Mouse (Mus musculus) E14TG2a.4 (cell line): ENCODE results near the gene Olfr652.

Experiments used
- CTCF ChIP-seq: conservative IDR thresholded peaks from 2 replicates; pipeline ENCODE4 v1.5.1; 2014; ENCODE audit warnings: low read length
- POU5F1 ChIP-seq: IDR thresholded peaks from 2 replicates; pipeline ENCODE4 v1.6.1; 2014; ENCODE audit warnings: low read length, borderline replicate concordance

GRCm38 (mm10) chr7:104586725-104587124, 26.0 kb downstream of the Olfr652 start, which contains the start of gene Olfr654:
- TF ChIP-seq CTCF (no peak), POU5F1 (no peak)
